Comparison of ENCODE assay signal across 8 mouse cellular contexts in genomic region chr19:29064451-29065102, GRCm38 (mm10). TPM values are rescaled to one million over a fixed set of nuclear protein-coding genes. Genes with fewer than 3 reads are reported as not detected.
DNase-seq lines count a peak whose midpoint lies in the region; ATAC-seq and TF ChIP-seq lines count a peak whose summit lies in the region.

No protein-coding gene starts in this region.

- peaks cover 9% of the 10 kb centered on the region for H3K4me1 ChIP-seq in hindbrain, embryonic 15.5 days (replicated peaks)

- peak; percentile 18 to 31 for DNase-seq in cerebellum, postnatal 14 days
- DNase-seq in cerebellum, adult 18-20 months, result no peak
- peak; percentile 26 for DNase-seq in adrenal gland, postnatal 25 days
- DNase-seq in gastrocnemius, adult 2 months, result peak; percentile 62
- peak; percentile 49 for DNase-seq in lung, postnatal 10 days
- peak; percentile 69 to 83 for DNase-seq in spleen, postnatal 36 days (ENCODE audit: low spot score in 2 of 2)
- no peak for DNase-seq in left cerebral cortex, adult 11 months (ENCODE audit: low spot score)

- H3K36me3 ChIP-seq in hindbrain, embryonic 15.5 days, result no peaks in the 10 kb centered on the region

- no peaks in the 10 kb centered on the region for H3K27me3 ChIP-seq in hindbrain, embryonic 15.5 days

- H3K9ac ChIP-seq in hindbrain, embryonic 15.5 days, result no peak overlapping the region

- WGBS in hindbrain, embryonic 15.5 days, result 63% methylated on average over 9 of the region's 9 CpGs

- intact Hi-C loops in gastrocnemius, adult 2 months (cut with DNase I), result loop anchor here (1.0 to 5.0 kb wide), 7 partner anchors 36 to 290 kb away; partner anchors contain the start of gene Rcl1

- peak overlapping the region; percentile 66 for H3K4me3 ChIP-seq in gastrocnemius, adult 2 months
- no peak overlapping the region for H3K4me3 ChIP-seq in hindbrain, embryonic 15.5 days

- H3K27ac ChIP-seq in gastrocnemius, adult 2 months, result peak overlapping the region; percentile 90
- no peak overlapping the region for H3K27ac ChIP-seq in hindbrain, embryonic 15.5 days (replicated peaks)

- no peak for TF ChIP-seq CTCF in gastrocnemius, adult 2 months (IDR thresholded peaks at IDR 0.05)

- ATAC-seq in hindbrain, embryonic 15.5 days (ENCODE audit: low FRiP score, low read depth), result peak; percentile 16; the same call in 1 of the 2 replicates

- no peaks in the 10 kb centered on the region for H3K9me3 ChIP-seq in hindbrain, embryonic 15.5 days

- H3K4me2 ChIP-seq in hindbrain, embryonic 15.5 days, result peak overlapping the region; percentile 52

RNA-seq across cellular contexts. Expression of gene Ak3, which starts 16.8 kb away (rescaled TPM):
- total RNA-seq in adrenal gland, postnatal 25 days (2021), result 240 and 253 TPM in 2 replicates
- 10 to 100 TPM; 38.1 to 54.4 TPM for total RNA-seq in gastrocnemius, adult 2 months (2021)
- polyA plus RNA-seq in hindbrain, embryonic 15.5 days (2015; fragmentation: Nextera tagmentation; extraction: Ambion mirVana), result 68.5 and 75.3 TPM in 2 replicates

RNA-seq across cellular contexts. Expression of gene Rcl1, which starts 36.6 kb away (rescaled TPM):
- total RNA-seq in adrenal gland, postnatal 25 days (2021), result 32.4 and 32.9 TPM in 2 replicates
- 1 to 10 TPM; 6.5 to 7.7 TPM for total RNA-seq in gastrocnemius, adult 2 months (2021)
- polyA plus RNA-seq in hindbrain, embryonic 15.5 days (2015; fragmentation: Nextera tagmentation; extraction: Ambion mirVana), result 33.8 and 37.9 TPM in 2 replicates

Comparison
In these comparisons a context has a peak if more than half of its experiments do, and no peak if none do; other contexts are left out.
1. DNase-seq: peak in cerebellum, postnatal 14 days (2 of 2), adrenal gland, postnatal 25 days (single experiment), gastrocnemius, adult 2 months (single experiment), lung, postnatal 10 days (single experiment) and spleen, postnatal 36 days (2 of 2); none in cerebellum, adult 18-20 months (0 of 2) and left cerebral cortex, adult 11 months (single experiment).